Mouse (Mus musculus) bone marrow, adult 2 months (tissue): ENCODE results near the gene Abce1.

ENCODE experiments used
- CTCF ChIP-seq: fragments of 200-500 bp; IDR thresholded peaks from 2 replicates; pipeline ENCODE4 v1.5.1; 2011; ENCODE audit warnings: low read length, control low read depth; ENCODE audit not compliant: control insufficient read depth, insufficient read depth
- POLR2A ChIP-seq: fragments of 200-500 bp; IDR thresholded peaks from 2 replicates; pipeline ENCODE4 v1.6.1; 2011; ENCODE audit warnings: low read depth, mild to moderate bottlenecking, control low read depth, low read length, borderline replicate concordance; ENCODE audit not compliant: control insufficient read depth

DNA sequence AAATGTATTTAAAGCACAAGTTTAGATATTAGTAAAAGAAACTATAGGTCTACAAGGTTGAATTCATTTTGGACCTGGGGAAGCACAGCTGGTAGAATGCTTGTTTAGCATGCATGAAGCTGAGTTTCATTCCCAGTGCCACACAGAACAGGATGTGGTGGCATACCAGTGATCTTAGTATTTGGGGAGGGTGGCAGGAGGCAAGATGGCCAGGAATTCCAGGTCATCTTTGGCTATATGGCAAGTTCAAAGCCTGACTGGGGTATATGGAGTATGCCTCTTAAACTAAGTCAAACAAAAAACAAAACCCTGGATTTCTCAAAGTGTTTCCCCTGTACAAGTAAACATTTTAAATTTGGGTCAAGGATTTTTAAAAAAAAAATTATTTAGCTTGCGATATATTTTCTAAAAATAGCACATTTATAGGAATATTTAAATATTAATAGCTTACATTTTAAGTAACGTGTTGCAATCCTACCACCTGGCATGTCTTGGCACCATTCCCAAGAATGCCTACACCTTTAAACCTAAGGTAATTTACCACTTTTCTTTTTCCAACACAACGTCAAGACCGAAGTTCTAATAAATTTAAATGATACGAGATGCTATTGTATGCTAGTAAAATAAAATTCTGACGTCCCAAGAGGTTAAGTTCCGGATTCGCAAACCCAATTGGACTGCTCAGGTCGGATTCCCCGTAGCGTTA lies 73.4 kb downstream of the Abce1 start:
- TF ChIP-seq CTCF (no peak), POLR2A (no peak)
